Mouse (Mus musculus) A20 (cell line): ENCODE results near the gene Phlpp1.

ENCODE experiments used
- DNase-seq: peaks from one replicate; pipeline ENCODE4 v3.0.0-alpha.2; 2011; ENCODE audit warnings: low read depth, low spot score

Gene Phlpp1

DNA sequence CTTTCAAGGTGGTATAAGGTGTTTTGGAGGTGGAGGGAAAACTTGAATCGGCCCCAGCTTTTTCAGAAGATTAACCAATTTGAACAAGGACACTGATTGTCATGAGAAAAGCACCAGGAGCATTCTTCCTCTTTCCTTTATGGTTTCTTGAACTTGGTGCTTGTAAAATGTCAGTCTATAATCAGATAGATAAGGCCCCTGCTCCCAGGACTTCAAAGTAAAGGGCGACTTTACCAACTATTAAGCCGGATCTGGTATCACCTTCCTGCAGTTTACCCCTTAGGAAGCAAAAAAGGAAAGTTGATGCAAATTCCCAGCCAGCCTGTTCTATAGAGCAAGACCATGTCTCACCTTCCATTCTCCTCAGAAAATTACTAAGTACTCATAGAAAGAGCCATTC is 21.9 kb downstream of the Phlpp1 start:
- DNase-seq: no peak

DNA sequence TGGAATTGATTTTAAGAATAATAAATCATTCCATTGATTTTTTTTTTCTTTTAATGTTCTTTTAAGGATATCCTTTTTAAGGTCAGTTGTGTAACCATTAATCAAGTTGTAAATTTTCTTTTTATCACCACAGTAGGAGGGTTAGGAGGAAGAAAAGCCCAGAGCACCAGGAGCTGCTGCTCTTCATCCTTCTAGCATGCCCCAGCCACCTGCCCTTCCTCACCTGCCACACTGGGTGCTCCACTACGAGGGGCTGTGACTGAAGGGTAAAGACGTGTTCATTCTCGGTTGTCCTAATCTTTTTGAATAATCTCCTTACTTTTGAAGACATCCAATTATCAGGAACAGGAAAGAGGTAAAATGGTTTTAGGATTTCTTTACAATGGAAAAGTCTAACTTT is 22.7 kb downstream of the Phlpp1 start:
- DNase-seq: no peak

DNA sequence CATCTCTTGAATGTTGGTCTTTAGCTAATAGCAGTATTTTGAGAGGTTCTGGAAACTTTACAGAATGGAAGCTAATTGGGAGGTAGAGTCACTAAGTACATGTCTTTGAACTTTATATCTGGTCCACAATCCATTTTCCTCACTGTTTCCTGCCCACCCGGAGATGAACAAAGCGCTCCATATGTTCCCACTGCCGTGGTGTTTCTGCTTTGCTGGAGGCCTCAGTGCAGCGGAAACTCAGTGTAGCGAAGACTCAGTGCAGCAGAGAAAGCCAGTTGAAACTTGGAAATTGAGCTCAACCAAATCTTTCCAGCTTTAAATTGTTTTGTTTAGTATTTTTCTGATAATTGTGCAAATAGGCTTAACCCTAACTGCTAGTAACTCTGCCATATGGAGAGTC is 26.4 kb downstream of the Phlpp1 start:
- DNase-seq: no peak

DNA sequence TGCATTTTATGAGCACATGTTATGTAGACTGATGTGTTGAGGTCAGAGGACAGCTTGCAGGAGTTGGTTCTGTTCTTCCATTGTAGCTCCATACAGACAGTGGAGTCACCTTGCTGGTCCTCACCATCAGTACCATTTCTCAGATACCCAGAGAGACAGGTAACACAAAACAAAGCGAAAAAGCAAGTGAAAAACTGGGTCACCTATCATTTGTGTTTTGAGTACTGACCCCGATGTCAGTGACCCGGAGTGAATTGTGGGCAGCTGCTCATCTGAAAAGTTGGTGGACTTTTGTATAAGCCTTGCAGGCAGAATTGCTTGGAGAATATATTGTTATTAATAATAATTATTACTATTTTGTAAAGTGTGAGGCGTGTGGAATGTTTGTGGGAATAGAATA is 27.6 kb downstream of the Phlpp1 start:
- DNase-seq: no peak

DNA sequence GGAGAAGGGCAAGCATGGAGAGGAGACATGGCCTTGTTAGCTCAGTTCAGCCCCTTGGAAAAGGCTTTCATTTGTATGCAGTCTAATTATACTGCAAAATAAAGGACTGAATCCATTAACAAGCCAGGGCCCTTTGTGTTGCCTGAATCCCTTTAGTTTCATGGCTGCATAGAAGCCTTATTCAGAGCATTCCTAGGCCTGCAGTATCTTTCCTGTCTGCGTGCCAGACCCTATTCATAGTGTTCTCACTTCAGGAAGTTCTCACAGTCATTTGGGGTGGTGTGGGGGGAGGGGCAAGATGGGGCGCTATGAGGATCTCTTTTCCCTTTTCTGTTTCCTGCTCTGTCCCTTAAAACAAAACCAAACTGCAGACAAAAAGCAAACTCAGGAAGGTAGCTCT is 28.1 kb downstream of the Phlpp1 start:
- DNase-seq: no peak

DNA sequence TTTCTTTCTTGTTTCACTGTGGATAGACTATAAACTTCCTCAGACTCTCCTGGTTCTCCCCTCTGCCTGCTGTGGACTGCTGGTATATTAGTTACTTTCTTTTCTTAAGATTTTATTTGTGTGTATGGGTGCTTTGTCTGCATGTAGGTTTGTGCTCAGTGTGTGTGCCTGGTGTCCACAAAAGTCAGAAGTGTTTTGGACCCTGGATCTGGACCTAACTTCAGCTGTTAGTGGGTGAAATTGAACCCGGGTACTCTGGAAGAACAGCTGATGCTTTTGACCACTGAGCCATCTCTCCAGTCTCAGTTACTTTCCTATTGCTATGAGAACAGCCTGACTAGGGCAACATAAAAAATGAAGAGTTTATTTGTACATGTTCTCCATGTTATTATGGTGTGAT is 29.5 kb downstream of the Phlpp1 start:
- no peak for DNase-seq

DNA sequence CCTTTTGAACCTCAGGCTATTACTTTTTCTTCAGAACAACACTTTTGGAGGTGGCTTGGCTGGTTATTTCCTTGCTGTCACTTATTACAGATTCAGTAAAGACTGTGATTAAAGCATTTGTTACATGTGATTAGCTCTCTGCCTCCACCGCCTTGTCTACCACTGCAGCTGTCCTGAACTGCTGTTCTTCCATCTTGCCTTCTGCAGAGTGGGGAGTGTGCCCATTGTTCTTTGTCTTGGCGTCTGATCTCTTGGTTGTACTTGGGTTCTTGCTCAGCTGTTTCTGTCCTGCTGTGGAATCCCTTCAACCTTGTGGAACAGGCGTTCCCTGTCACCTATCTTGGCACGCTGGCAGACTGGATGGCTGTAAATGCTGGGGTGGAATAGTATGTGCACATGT is 30.4 kb downstream of the Phlpp1 start:
- no peak for DNase-seq

DNA sequence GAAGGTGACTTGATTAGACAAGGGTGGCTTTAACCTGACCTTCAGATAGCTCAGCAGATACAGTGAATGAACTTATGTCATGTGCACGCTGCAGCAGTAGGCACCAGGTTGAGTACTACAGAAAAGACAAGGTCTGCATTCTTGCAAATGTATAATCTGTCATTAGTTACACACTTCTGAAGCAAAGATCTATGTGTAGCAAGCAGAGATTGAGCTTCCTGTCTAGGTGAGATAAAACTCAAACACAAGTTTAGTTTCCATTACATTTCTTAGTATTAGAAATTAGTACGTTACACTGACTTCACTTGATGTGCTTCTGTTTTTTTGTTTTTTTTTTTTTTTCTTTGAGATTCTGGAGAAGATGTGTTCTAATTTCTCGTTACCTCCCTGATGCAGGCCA is 32.4 kb downstream of the Phlpp1 start:
- DNase-seq: no peak

DNA sequence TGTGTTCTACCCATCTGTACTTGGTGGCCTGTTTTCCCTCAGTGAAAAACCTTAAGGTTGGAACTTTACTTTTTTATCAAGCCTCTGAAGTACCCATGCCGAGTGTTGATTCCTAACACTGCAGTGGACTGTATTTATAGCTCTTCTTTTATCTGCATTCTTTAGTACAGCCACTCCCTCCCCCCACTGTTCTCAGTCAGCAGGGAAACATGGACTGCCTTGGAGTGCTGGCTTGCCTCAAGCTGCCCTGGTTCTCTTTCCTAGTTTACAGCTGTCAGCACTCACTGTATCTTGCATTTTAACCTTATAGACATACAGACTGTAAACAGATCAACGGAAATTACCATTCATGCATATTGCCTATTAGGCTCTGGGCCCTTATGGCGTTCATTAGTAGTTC is 32.8 kb downstream of the Phlpp1 start:
- DNase-seq: no peak

DNA sequence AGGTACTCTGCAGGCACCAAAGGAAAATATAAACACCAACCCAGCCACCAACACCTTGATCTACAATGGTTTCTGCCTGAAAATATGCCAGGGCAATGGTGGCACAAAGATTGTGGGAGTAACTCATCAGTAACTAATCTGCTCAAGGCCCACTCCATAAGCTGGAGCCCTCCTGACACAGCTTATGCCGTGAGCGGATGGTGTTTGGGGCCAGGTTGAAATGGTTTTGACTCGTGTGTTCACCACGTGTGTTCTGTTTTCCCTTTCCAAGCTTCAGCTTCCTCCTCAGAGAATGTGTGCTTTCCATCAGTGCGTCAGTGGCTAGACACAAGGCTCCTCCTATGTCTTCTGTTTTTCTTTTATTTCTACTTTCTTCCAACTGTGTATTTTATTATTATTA is 37.0 kb downstream of the Phlpp1 start:
- DNase-seq: no peak

DNA sequence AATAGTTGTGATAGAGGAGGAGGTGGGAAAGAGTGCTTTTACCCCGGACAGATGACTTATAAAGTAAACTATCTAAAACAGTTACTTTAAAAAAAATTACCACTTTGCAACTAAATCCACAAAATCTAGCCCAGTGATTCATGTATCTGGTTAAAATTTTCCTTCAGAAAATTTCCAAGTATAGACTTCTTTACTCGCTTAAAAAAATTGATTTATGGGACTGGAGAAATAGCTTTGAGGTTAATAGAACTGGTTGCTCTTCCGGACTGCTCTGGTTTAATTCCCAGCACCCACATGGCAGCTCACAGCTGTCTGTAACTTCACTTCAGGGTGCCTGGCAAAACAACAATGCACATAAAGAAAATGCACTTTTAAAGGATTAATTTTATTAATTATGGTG is 38.9 kb downstream of the Phlpp1 start:
- no peak for DNase-seq

DNA sequence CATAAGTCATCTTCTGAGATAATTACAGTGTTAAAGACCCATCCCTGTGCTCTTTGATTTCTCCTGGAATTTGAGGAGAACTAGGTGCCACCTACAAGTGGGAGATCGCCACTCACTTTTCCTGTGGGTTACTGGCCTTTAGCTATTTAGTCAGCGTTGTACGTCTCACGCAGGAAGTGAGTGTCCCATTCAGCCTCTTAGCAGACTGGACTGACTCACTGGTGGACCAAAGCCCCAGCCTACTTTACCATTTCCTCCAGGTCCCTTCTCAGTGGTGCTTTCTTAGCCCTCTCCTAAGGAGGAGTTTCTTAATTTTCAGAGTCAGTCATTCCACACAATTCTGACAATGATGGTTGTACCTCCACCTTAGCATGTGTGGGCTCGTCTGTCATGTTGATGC is 39.6 kb downstream of the Phlpp1 start:
- no peak for DNase-seq

DNA sequence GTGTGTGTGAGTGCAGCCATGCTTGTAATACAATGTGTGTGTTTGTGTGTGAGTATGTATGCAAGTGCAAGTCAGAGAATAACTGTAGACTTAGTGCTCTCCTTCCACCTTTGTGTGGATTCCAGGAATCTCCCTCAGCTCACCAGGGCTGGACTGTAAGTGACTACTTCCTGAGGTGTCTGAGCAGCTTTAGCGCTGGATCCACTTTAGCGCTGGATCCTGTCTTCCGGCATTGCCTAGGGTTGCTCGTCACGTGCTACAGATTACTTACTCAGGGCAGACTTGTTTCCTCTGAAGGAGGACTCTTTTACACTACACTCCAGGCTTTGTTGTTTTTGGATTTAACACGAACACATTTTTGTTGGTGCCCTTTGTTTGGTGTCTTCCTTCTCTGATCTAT is 48.9 kb downstream of the Phlpp1 start:
- DNase-seq: no peak

DNA sequence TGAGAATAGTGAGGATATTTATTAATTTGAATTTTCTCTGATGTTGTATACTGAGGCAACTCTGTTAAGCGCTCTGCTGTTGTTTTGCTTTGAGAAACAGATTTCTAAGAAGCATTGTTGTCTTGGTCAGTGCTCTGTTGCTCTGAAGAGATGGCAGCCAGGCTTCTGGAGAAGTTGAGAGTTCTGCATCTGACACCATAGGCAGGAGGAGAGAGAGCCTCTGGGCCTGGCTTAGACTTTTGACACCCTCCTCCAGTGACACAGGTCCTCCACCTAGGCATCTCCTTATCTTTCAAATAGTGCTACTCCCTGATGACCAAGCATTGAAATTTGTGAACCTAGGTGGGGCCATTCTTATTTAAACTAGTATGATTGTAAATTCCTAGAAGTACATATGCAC is 49.8 kb downstream of the Phlpp1 start:
- no peak for DNase-seq

DNA sequence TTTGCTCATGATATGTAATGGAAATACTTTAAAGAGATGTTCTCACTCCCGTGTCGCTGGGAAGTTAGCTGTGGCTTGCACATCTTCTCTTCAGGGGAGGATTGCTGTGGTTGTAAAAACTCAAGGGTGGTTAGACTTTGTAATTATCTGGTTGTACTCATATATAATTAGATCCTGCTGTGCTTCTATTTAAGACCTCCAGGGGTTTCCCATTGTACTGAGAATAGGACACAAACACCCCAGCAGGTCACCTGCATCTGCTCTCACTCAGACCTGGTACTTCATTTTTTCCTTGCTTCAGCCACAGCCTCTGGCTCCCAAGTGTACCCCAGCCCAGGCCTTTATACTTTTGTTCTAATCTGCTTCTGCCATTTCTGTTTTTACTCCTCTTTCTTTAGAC is 50.4 kb downstream of the Phlpp1 start:
- peak; percentile 54 for DNase-seq

DNA sequence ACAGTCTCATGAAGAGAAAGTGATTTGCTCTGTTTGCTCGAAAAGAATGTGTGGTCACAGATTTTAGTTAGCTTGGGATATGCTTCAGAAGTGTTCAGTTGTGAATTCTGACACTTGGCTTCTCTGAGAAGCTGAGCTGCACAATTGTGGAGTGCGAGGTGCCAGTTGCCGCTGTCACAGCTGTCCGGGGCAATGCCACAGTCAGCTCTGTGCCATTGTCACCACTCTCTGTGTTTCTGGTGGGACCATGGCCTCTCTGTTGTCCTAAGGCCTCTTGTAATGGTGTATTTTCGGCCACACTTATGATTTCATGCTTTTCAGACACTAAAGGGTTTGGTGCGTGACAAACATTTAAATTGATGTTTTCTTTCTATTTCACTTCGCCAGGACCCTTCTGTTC is 55.1 kb downstream of the Phlpp1 start:
- no peak for DNase-seq

DNA sequence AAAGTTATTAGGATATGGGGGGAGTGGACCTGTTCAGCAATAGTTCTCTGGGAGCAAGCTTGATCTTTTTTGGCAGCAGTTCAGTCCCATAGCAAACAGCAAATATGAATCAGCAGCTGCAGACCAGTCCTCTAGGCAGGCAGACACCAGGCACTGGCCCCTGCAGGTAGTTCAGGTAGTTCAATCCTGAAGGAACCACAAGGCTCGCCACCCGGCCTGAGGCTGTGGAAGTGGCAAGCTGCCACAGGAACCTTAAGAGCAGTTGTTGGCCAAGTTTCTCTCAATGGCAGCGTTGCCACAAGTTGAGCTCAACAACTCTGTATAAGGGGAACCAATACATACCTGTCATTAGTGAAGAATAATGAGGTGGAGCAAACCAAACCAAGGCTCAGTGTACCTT is 58.8 kb downstream of the Phlpp1 start:
- no peak for DNase-seq

DNA sequence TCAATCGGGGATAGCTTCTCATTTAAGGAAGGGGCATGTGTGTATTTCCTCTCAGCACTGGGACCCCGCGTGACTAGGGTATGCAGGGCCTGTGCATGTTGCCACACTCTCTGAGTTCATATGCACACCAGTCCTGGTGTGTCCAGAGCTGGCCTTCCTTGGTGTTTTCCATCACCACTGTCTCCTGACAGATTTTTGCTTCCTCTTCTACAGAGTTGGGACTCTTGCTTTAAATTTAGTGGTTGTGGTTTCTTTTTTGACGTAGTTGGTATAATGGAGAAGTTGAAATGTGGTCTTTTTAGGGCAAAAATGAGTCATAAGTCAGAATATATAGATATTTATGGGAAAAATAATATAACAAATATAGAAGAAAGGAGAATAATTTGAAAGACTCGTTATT is 59.8 kb downstream of the Phlpp1 start:
- no peak for DNase-seq

DNA sequence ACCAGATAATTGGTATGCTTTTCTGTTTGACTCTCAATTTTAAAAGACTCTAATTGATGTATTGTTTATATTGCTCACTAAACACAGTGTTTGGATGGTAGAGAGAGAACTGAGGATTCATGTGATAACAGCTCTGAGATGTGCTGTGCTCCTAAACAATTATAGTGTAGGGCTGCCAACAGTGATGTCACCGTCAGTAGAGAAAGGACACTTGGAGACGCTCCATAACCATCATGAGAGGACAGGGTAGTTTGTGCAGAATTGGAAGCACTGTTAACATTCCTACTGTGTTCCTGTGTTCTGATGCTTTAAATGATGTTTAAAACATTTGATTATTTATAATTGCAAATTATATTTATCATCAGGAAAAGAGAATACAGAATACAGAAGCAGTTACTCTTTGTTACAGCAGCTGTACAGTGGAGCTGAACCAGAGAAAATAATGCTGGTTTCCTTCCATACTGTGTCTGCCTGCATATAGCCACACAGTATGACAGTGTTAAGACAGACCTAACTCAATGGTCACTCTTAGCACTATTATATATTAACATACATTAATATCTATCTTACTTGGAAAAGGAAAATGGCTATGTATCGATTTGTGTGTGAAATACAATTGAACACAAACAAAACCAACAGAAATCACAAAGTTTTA is 60.4 kb downstream of the Phlpp1 start:
- DNase-seq: no peak

DNA sequence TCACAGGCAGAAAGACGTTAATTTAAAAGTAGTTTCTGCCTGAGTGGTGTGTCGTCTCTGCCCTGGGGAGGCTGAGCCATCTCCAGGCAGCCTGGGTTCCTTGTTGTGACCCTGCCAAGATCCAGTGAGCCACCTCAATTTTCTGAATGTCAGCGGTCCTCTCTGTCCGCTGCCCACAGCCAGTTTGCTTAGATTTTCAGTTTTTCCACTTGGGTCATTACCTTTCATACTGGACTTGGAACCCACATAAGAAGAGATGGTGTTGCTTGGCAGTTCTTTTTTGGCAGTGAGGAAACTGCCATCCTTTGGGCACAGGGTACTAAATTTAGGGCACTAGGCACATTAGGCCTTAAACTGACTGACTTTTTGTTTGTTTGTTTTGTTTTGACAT is 60.9 kb downstream of the Phlpp1 start:
- no peak for DNase-seq

DNA sequence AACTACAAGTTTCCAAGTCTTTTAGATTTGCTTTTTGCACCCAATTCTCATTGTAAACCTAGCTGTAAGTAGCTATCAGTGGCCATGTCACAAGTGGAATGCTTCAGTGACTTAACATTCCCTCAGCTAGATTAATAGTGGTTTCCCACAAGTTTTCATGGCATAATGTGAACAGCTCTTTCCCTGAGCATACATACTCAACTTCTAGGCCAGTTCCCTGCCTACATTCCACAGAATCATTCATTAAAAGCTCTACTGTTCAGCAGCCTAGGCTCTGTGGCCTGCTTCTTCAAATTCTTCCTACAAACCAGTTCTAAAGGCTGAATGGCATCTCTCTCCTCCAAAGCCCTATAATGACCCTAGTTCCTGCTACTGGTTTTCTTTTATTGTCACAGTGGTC is 65.4 kb downstream of the Phlpp1 start:
- DNase-seq: no peak

DNA sequence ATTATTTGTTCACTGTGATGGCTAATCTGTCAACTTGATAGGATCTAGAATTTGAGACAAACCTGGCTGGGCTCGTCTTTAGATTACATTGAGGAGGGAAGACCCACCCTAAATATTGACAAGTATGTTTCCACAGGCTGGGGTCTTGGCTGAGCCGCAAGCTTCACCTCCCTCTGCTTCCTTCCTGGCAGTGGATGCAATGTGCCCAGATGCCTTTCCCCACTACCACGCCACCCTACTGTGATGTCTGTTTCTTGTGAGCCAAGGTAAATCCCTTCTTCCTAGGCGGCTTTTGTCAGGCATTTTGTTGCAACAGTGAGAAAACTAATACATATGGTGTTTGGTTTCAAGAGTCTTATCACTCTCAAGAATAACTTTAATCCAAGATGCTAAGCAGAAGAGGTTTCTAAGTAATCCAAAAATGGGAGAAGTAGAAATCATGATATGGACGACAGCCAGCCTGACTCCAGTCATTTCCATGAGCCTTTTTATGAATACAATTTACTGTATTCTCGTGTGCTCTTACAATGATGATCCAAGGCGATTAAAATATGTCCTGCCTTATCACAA is 68.6 kb downstream of the Phlpp1 start:
- DNase-seq: no peak

DNA sequence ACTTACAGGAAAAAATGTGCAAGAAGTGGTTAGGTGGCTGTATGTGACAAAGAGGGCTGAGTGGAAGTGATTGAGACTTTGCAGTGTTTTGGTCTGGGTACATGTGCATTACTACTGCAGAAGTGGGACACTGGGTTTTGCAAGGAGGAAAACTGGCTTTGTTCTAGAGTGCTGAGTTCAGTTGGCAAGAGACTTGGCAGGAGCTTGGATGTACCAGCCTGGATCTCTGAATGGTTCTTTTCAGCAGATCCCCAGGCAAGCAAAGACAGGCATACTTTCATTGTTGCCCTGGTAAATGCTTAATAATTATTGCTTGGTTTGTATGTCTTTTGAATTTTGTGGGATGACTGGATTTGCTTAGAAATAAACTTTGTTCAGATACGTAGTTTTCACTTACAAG is 69.5 kb downstream of the Phlpp1 start:
- DNase-seq: no peak

DNA sequence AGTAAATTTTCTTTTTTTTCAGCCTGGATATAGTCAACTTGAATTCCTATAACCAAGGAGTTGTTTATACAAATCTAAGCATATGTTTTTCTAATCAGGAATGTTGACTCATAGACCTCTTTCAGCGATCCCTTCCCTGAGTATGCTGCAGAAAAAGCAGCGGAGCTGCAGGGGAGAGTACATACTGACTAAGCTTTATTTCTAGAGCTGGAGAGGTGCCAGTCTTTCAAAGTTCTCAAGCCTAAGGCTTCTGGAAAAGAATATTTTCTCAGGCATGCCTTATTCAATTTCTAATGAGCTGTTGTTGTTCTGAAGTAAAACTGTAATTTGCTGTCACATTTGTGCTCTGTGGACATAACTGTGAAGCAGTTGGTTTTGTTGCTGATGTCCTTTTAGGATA is 70.6 kb downstream of the Phlpp1 start:
- DNase-seq: no peak
